Mouse (Mus musculus) CH12.LX (cell line): ENCODE results near the gene Hyal3. TPM values are rescaled to one million over a fixed set of nuclear protein-coding genes. Genes with fewer than 3 reads are reported as not detected.

Experiments used
- DNase-seq: peaks from one replicate; pipeline ENCODE4 v3.0.0-alpha.2; 2013; ENCODE audit errors: extremely low read depth
- H3K27ac ChIP-seq: 2 replicates; pipeline ENCODE4 v1.5.1; 2012; ENCODE audit warnings: low read depth, mild to moderate bottlenecking, control low read depth, moderate library complexity; ENCODE audit not compliant: insufficient read depth
- H3K27me3 ChIP-seq: replicated peaks from 2 replicates; pipeline ENCODE3; 2012; ENCODE audit warnings: inconsistent platforms
- H3K36me3 ChIP-seq, 2 experiments: replicated peaks in 1 of 2; 2 replicates each; pipeline versions ENCODE3 to v1.6.1; 2012; ENCODE audit warnings: inconsistent platforms in 1 of 2, low read length in 1 of 2, mild to moderate bottlenecking in 1 of 2, mixed read lengths in 1 of 2, moderate library complexity in 1 of 2; ENCODE audit not compliant: control insufficient read depth in 1 of 2, insufficient read depth in 1 of 2
- H3K4me1 ChIP-seq, 2 experiments: 2 replicates each; pipeline ENCODE4 v1.6.1; 2012; ENCODE audit warnings: inconsistent platforms in 1 of 2, moderate library complexity in 1 of 2; ENCODE audit not compliant: insufficient read depth in 2 of 2, control insufficient read depth in 1 of 2
- H3K4me2 ChIP-seq: 2 replicates; pipeline ENCODE4 v1.6.1; 2012; ENCODE audit warnings: low read depth, mild to moderate bottlenecking, control low read depth; ENCODE audit not compliant: poor library complexity, insufficient read depth, severe bottlenecking
- H3K4me3 ChIP-seq, 3 experiments: fragments of 150-350 bp in 1 of 3; sonication (generic) in 1 of 3; replicated peaks in 1 of 3; 2 replicates each; pipeline versions ENCODE3 to v1.5.1; 2011 to 2012; ENCODE audit warnings: low read depth in 2 of 3, low read length in 2 of 3, mild to moderate bottlenecking in 2 of 3, moderate library complexity in 2 of 3, control low read depth in 1 of 3, improper control_type of control experiment in 1 of 3, inconsistent platforms in 1 of 3, mixed read lengths in 1 of 3; ENCODE audit not compliant: poor library complexity in 1 of 3
- H3K79me2 ChIP-seq: replicated peaks from 2 replicates; pipeline ENCODE4 v1.6.1; 2012; ENCODE audit warnings: mild to moderate bottlenecking, moderate library complexity; ENCODE audit not compliant: control insufficient read depth, poor library complexity, insufficient read depth, severe bottlenecking; ENCODE audit errors: extremely low read depth
- H3K9ac ChIP-seq: 2 replicates; pipeline ENCODE4 v1.6.1; 2012; ENCODE audit warnings: low read depth, mild to moderate bottlenecking, control low read depth, moderate library complexity; ENCODE audit not compliant: insufficient read depth
- H3K9me3 ChIP-seq: replicated peaks from 2 replicates; pipeline ENCODE3; 2012; ENCODE audit warnings: low read length, inconsistent platforms, mixed read lengths
- BHLHE40 ChIP-seq: IDR thresholded peaks from 2 replicates; pipeline ENCODE4 v1.6.1; 2011; ENCODE audit warnings: mild to moderate bottlenecking, low read depth, low read length, improper control_type of control experiment
- CHD1 ChIP-seq: IDR thresholded peaks from 2 replicates; pipeline ENCODE4 v1.6.1; 2012; ENCODE audit warnings: low read depth, low read length, improper control_type of control experiment, inconsistent platforms
- CHD2 ChIP-seq: IDR thresholded peaks from 2 replicates; pipeline ENCODE4 v1.6.1; 2011; ENCODE audit warnings: low read length, improper control_type of control experiment
- CTCF ChIP-seq, 2 experiments: IDR thresholded peaks in 1 of 2; conservative IDR thresholded peaks in 1 of 2; 2 replicates each; pipeline ENCODE4 v1.5.1; 2011 to 2012; ENCODE audit warnings: low read depth in 2 of 2, low read length in 2 of 2, improper control_type of control experiment in 1 of 2, inconsistent platforms in 1 of 2, mild to moderate bottlenecking in 1 of 2, moderate library complexity in 1 of 2
- E2F4 ChIP-seq: IDR thresholded peaks from 2 replicates; pipeline ENCODE4 v1.6.1; 2011; ENCODE audit warnings: low read depth, low read length, improper control_type of control experiment; ENCODE audit not compliant: insufficient replicate concordance
- ELF1 ChIP-seq: IDR thresholded peaks from 2 replicates; pipeline ENCODE4 v1.6.1; 2014; ENCODE audit warnings: low read depth, mild to moderate bottlenecking, inconsistent platforms, low read length, improper control_type of control experiment
- EP300 ChIP-seq: IDR thresholded peaks from 2 replicates; pipeline ENCODE4 v1.6.1; 2011; ENCODE audit warnings: low read length, improper control_type of control experiment
- ETS1 ChIP-seq: conservative IDR thresholded peaks from 2 replicates; pipeline ENCODE4 v1.6.1; 2012; ENCODE audit warnings: low read depth, mild to moderate bottlenecking, inconsistent platforms, low read length, improper control_type of control experiment, moderate library complexity
- GABPA ChIP-seq: IDR thresholded peaks from 2 replicates; pipeline ENCODE4 v1.6.1; 2012; ENCODE audit warnings: low read depth, low read length, improper control_type of control experiment, inconsistent platforms; ENCODE audit not compliant: insufficient replicate concordance
- IRF4 ChIP-seq: IDR thresholded peaks from 2 replicates; pipeline ENCODE4 v1.6.1; 2014; ENCODE audit warnings: low read depth, mild to moderate bottlenecking, inconsistent platforms, low read length, improper control_type of control experiment
- JUN ChIP-seq: IDR thresholded peaks from 2 replicates; pipeline ENCODE4 v1.6.1; 2011; ENCODE audit warnings: low read depth, mild to moderate bottlenecking, low read length, improper control_type of control experiment, moderate library complexity; ENCODE audit not compliant: insufficient read depth
- KAT2A ChIP-seq: IDR thresholded peaks from 2 replicates; pipeline ENCODE4 v1.6.1; 2012; ENCODE audit warnings: low read length, improper control_type of control experiment, inconsistent platforms; ENCODE audit not compliant: insufficient replicate concordance
- MAFK ChIP-seq: IDR thresholded peaks from 2 replicates; pipeline ENCODE4 v1.6.1; 2011; ENCODE audit warnings: low read length, improper control_type of control experiment; ENCODE audit not compliant: insufficient replicate concordance
- MAX ChIP-seq: IDR thresholded peaks from 2 replicates; pipeline ENCODE4 v1.6.1; 2011; ENCODE audit warnings: low read length, improper control_type of control experiment
- MAZ ChIP-seq: IDR thresholded peaks from 2 replicates; pipeline ENCODE4 v1.6.1; 2012; ENCODE audit warnings: low read depth, mild to moderate bottlenecking, inconsistent platforms, low read length, improper control_type of control experiment, moderate library complexity
- MEF2A ChIP-seq: IDR thresholded peaks from 2 replicates; pipeline ENCODE4 v1.6.1; 2014; ENCODE audit warnings: low read depth, mild to moderate bottlenecking, inconsistent platforms, low read length, improper control_type of control experiment, borderline replicate concordance
- MXI1 ChIP-seq: IDR thresholded peaks from 2 replicates; pipeline ENCODE4 v1.6.1; 2011; ENCODE audit warnings: mild to moderate bottlenecking, low read depth, low read length, improper control_type of control experiment
- MYC ChIP-seq: IDR thresholded peaks from 2 replicates; pipeline ENCODE4 v1.6.1; 2011; ENCODE audit warnings: low read depth, mild to moderate bottlenecking, improper control_type of control experiment, low read length
- NELFE ChIP-seq: IDR thresholded peaks from 2 replicates; pipeline ENCODE4 v1.6.1; 2011; ENCODE audit warnings: low read depth, low read length, improper control_type of control experiment
- NRF1 ChIP-seq: IDR thresholded peaks from 2 replicates; pipeline ENCODE4 v1.6.1; 2014; ENCODE audit warnings: low read depth, mild to moderate bottlenecking, inconsistent platforms, low read length, improper control_type of control experiment, moderate library complexity
- PAX5 ChIP-seq: IDR thresholded peaks from 2 replicates; pipeline ENCODE4 v1.6.1; 2012; ENCODE audit warnings: low read length, inconsistent platforms, mixed read lengths
- POLR2A ChIP-seq: IDR thresholded peaks from 2 replicates; pipeline ENCODE4 v1.6.1; 2011; ENCODE audit warnings: low read depth, mild to moderate bottlenecking, improper control_type of control experiment, low read length
- POLR2AphosphoS2 ChIP-seq: IDR thresholded peaks from 2 replicates; pipeline ENCODE4 v1.6.1; 2011; ENCODE audit warnings: low read depth, low read length, improper control_type of control experiment
- RAD21 ChIP-seq: IDR thresholded peaks from 2 replicates; pipeline ENCODE4 v1.6.1; 2011; ENCODE audit warnings: low read depth, mild to moderate bottlenecking, low read length, improper control_type of control experiment, moderate library complexity
- RCOR1 ChIP-seq: conservative IDR thresholded peaks from 2 replicates; pipeline ENCODE4 v1.6.1; 2012; ENCODE audit warnings: low read depth, mild to moderate bottlenecking, inconsistent platforms, low read length, improper control_type of control experiment
- SIN3A ChIP-seq: IDR thresholded peaks from 2 replicates; pipeline ENCODE4 v1.6.1; 2012; ENCODE audit warnings: low read length, improper control_type of control experiment, inconsistent platforms
- SMC3 ChIP-seq: IDR thresholded peaks from 2 replicates; pipeline ENCODE4 v1.6.1; 2011; ENCODE audit warnings: low read depth, low read length, improper control_type of control experiment
- TBP ChIP-seq: conservative IDR thresholded peaks from 2 replicates; pipeline ENCODE4 v1.6.1; 2011; ENCODE audit warnings: low read depth, low read length, improper control_type of control experiment
- TCF12 ChIP-seq: IDR thresholded peaks from 2 replicates; pipeline ENCODE4 v1.6.1; 2014; ENCODE audit warnings: low read depth, mild to moderate bottlenecking, inconsistent platforms, low read length, improper control_type of control experiment
- UBTF ChIP-seq: IDR thresholded peaks from 2 replicates; pipeline ENCODE4 v1.6.1; 2012; ENCODE audit warnings: low read depth, mild to moderate bottlenecking, inconsistent platforms, low read length, improper control_type of control experiment, moderate library complexity
- USF1 ChIP-seq: IDR thresholded peaks from 2 replicates; pipeline ENCODE4 v1.6.1; 2014; ENCODE audit warnings: low read depth, mild to moderate bottlenecking, inconsistent platforms, low read length, improper control_type of control experiment
- USF2 ChIP-seq: conservative IDR thresholded peaks from 2 replicates; pipeline ENCODE4 v1.6.1; 2011; ENCODE audit warnings: low read depth, low read length, improper control_type of control experiment
- ZC3H11A ChIP-seq: IDR thresholded peaks from 2 replicates; pipeline ENCODE4 v1.6.1; 2012; ENCODE audit warnings: low read depth, mild to moderate bottlenecking, inconsistent platforms, low read length, improper control_type of control experiment
- ZMIZ1 ChIP-seq: IDR thresholded peaks from 2 replicates; pipeline ENCODE4 v1.6.1; 2012; ENCODE audit warnings: low read depth, mild to moderate bottlenecking, inconsistent platforms, low read length, improper control_type of control experiment
- ZNF384 ChIP-seq: IDR thresholded peaks from 2 replicates; pipeline ENCODE4 v1.6.1; 2012; ENCODE audit warnings: low read depth, low read length, improper control_type of control experiment, inconsistent platforms
- dilution Hi-C: fragments of 300-500 bp; cut with MboI; formaldehyde crosslinking; loops from 2 replicates; pipeline ENCODE4 v1.14.3; 2020; ENCODE audit warnings: low sequenced_read_pairs; ENCODE audit not compliant: extremely low pct_unique_long_range_greater_than_20kb, extremely low pct_ligation_motif_present
- in situ Hi-C: fragments of 300-500 bp; cut with MboI; formaldehyde crosslinking; loops from 3 replicates; pipeline ENCODE4 v1.14.3; 2019; ENCODE audit warnings: low sequenced_read_pairs, low pct_ligation_motif_present, low pct_unique_long_range_greater_than_20kb, mixed read lengths
- polyA plus RNA-seq: library from polyadenylated mRNA; unstranded; fragments of >175 nt; gene quantifications from 2 replicates; pipeline ENCODE4 v1.2.1, GENCODE M21; 2012; ENCODE audit warnings: low read depth; ENCODE audit not compliant: insufficient read length
- total RNA-seq, 2 experiments: library from RNA; depleted of rRNA; stranded (reverse); fragments of 300-350 nt in 1 of 2; fragments of >200 nt in 1 of 2; gene quantifications; 2 replicates each; pipeline ENCODE4 v1.2.3; 2012 to 2014

The Hyal3 gene
- total and polyA plus RNA-seq, 3 experiments, result 0.12 to 0.21 (median 0.13) TPM

GRCm38 (mm10) chr9:107609433-107609830, 28.8 kb downstream of the Hyal3 start (continued):
- TF ChIP-seq UBTF (no peak; the same call in 1 of the 2 replicates), POLR2A (0 out of 2 replicates have a peak, but pooled peaks have one; percentile 1), E2F4 (no peak), SIN3A (no peak), CHD2 (peak; percentile 61), MYC (no peak), MAZ (no peak)

- peak overlapping the region; percentile 84 for H3K27ac ChIP-seq
- in situ Hi-C loops, result no loop called here
- peak overlapping the region; percentile 78 for H3K9ac ChIP-seq
- H3K4me2 ChIP-seq, result peak overlapping the region; percentile 87; the same call in 1 of the 2 replicates
- H3K79me2 ChIP-seq, result no peaks in the 10 kb centered on the region
- no peaks in the 10 kb centered on the region for H3K27me3 ChIP-seq
- peaks cover 24 to 31% of the 10 kb centered on the region in 2 experiments for H3K36me3 ChIP-seq
- dilution Hi-C loops, result no loop called here
- H3K4me3 ChIP-seq, result peak overlapping the region in 2 of 3 experiments; percentile 31 to 44
- peak; percentile 76 for DNase-seq
- H3K4me1 ChIP-seq, result peaks cover 29 to 62% of the 10 kb centered on the region in 2 experiments
- no peaks in the 10 kb centered on the region for H3K9me3 ChIP-seq
- TF ChIP-seq MXI1 (no peak), ETS1 (peak; percentile 77), MYC (0 out of 2 replicates have a peak, but pooled peaks have one; percentile 53), MEF2A (peak; percentile 81), KAT2A (no peak), NELFE (peak; percentile 34; the same call in 1 of the 2 replicates), SIN3A (no peak; the same call in 1 of the 2 replicates), JUN (no peak), USF2 (no peak), GABPA (no peak), PAX5 (no peak), CTCF (conservative IDR thresholded peaks at IDR 0.05 in 1 of 2, IDR thresholded peaks at IDR 0.05 in 1 of 2; ENCODE audit: low read depth in 2 of 2, low read length in 2 of 2) (no peak), TCF12 (peak; percentile 50; the same call in 1 of the 2 replicates), MAZ (0 out of 2 replicates have a peak, but pooled peaks have one; percentile 26), EP300 (no peak), TBP (0 out of 2 replicates have a peak, but pooled peaks have one; percentile 11), ZMIZ1 (no peak), ZC3H11A (no peak), IRF4 (no peak), RCOR1 (peak; percentile 41; the same call in 1 of the 2 replicates), POLR2AphosphoS2 (no peak), SMC3 (no peak), USF1 (no peak), UBTF (no peak), ZNF384 (no peak), BHLHE40 (no peak), E2F4 (no peak), MAX (peak; percentile 71; the same call in 1 of the 2 replicates), MAFK (no peak), ELF1 (peak; percentile 48), CHD2 (no peak), CHD1 (0 out of 2 replicates have a peak, but pooled peaks have one; percentile 37), POLR2A (no peak), RAD21 (no peak), NRF1 (no peak)
Measured at GRCm38 (mm10) chr9:107611456-107612190, 31.0 kb downstream of the Hyal3 start.
